Mouse (Mus musculus) cerebellum, adult 2 months (tissue): ENCODE measurements around the gene Evl. TPM values are rescaled to one million over a fixed set of nuclear protein-coding genes. Genes with fewer than 3 reads are reported as not detected.

Experiments
- DNase-seq, 2 experiments: peaks; one replicate each; pipeline ENCODE4 v3.0.0; 2021
- H3K27ac ChIP-seq: fragments of 200-500 bp; 2 replicates; pipeline ENCODE4 v1.5.1; 2012; ENCODE audit warnings: low read length, control low read depth, inconsistent platforms; ENCODE audit not compliant: insufficient read depth
- H3K27me3 ChIP-seq: fragments of 200-500 bp; 2 replicates; pipeline ENCODE4 v1.6.1; 2012; ENCODE audit warnings: inconsistent platforms, mild to moderate bottlenecking, low read length, moderate library complexity; ENCODE audit not compliant: control insufficient read depth, insufficient read depth
- H3K4me1 ChIP-seq: fragments of 200-500 bp; 2 replicates; pipeline ENCODE4 v1.6.1; 2011; ENCODE audit warnings: low read length; ENCODE audit not compliant: control insufficient read depth, insufficient read depth
- H3K4me3 ChIP-seq: fragments of 200-500 bp; replicated peaks from 2 replicates; pipeline ENCODE3; 2011; ENCODE audit warnings: mild to moderate bottlenecking, low read depth, low read length, control low read depth; ENCODE audit not compliant: insufficient read depth
- CTCF ChIP-seq: fragments of 200-500 bp; IDR thresholded peaks from 2 replicates; pipeline ENCODE4 v1.5.1; 2011; ENCODE audit warnings: low read depth, mild to moderate bottlenecking, control low read depth, low read length, moderate library complexity, borderline replicate concordance; ENCODE audit not compliant: insufficient read depth
- POLR2A ChIP-seq: fragments of 200-500 bp; IDR thresholded peaks from 2 replicates; pipeline ENCODE4 v1.6.1; 2011; ENCODE audit warnings: low read length, control low read depth, borderline replicate concordance; ENCODE audit not compliant: insufficient read depth
- WGBS: fragments of 180-500 bp; shearing (Covaris S2); methylation state at CpG from one replicate; pipeline ENCODE4 v1.1.7; 2018; 5-methylcytosine and 5-hydroxymethylcytosine counted together
- polyA plus RNA-seq: library from polyadenylated mRNA; depleted of rRNA; stranded (reverse); fragments of >200 nt; gene quantifications from 2 replicates; pipeline ENCODE4 v1.2.3, GENCODE M21; 2012

Gene Evl
- polyA plus RNA-seq, 1 experiment = 118 TPM

DNA sequence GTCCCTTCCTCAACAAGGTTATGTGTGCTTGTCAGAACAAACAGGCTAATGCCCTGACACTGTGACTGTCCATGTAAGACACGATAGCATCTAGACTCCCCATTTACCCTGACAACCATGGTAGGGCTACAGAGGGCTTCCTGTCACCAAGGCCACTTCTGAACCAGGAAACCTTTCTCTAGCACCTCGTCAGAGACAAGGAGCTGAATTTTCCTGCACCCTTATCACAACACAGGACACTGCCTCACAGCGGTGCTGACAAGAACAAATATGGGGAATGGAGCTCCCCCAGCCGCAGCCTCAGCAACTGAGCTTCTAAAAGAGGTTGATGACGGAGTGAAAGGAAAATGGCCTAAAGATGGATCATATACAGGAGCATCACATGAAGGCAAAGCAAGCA, 82.9 kb downstream of the Evl start:
- TF ChIP-seq CTCF (no peak), POLR2A (no peak)
- WGBS = 93% methylated on average over 5 of the region's 5 CpGs
- no peaks in the 10 kb centered on the region for H3K27me3 ChIP-seq

DNA sequence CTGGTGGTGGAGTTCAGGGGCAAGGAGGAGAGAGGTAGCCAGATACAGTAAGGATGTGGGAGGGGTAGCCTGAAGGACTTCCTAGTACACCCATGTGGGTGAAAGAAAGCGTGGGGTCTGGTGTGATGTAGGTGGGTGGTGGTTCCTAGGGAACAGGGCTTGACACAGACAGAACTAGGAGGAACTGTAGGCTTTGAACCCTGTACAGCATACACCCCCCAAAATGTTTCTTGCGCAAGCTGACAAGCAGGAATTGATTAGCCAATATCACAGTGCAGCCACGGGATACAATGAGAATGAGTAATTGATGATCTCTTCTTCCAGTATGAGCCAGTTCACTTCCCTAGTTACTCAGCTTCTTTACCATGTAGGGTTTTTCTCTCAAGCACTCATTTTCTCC, 84.6 kb downstream of the Evl start:
- WGBS = 98% methylated on average over 3 of the region's 3 CpGs
- Histone ChIP-seq H3K27me3 (no peaks in the 10 kb centered on the region), H3K4me1 (no peaks in the 10 kb centered on the region), H3K4me3 (no peak overlapping the region), H3K27ac (no peak overlapping the region)
- TF ChIP-seq POLR2A (no peak), CTCF (no peak)
- DNase-seq = no peak

More for the DNA sequence above, 82.9 kb downstream of the Evl start:
- Histone ChIP-seq H3K27ac (no peak overlapping the region), H3K4me3 (no peak overlapping the region), H3K4me1 (no peaks in the 10 kb centered on the region)
- DNase-seq = no peak

DNA sequence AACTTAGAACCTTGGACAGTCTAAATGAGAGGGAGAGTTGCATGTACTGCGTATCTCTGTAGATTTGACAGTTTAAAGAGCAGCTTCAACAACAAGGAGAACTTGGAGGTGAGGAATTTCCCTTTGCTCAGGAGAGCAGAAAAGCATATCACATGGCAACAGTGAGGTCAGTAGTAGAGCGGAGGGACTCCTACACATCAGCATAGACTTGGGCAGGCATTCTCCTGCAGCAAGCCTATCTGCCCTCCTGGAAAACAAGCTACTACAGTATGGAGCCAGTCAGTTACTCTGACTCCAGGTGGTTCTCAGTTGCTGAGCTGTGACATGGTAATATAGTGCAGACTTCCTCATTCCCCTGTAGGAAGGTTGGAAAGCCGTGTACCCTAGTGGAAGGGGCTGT, 87.5 kb downstream of the Evl start:
- no peak for DNase-seq
- TF ChIP-seq POLR2A = no peak
- TF ChIP-seq CTCF = no peak
- H3K4me3 ChIP-seq = no peak overlapping the region
- no peaks in the 10 kb centered on the region for H3K4me1 ChIP-seq
- WGBS = 98% methylated on average over 3 of the region's 3 CpGs
- no peak overlapping the region for H3K27ac ChIP-seq
- no peaks in the 10 kb centered on the region for H3K27me3 ChIP-seq

DNA sequence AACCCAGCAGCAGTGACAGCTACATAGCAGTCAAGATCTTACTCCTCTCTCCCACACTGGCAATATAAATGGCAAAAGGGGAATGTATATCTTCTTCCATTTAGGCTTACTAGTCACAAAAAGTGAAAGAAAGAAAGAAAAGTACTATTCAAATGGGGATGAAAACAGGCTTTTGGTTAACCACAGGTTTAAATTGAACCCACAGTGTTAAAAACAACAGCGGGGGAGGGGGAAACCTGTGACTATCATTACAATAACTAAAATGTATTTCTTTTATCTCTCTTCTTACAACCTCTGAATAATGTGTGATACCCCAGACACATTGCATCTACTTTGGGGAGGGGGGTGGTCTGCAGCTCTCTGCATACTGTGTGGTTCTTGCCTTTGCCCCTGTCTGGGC, 91.7 kb downstream of the Evl start:
- no peaks in the 10 kb centered on the region for H3K27me3 ChIP-seq
- no peak overlapping the region for H3K27ac ChIP-seq
- 100% methylated on average over 1 of the region's 1 CpGs for WGBS
- no peak for TF ChIP-seq CTCF
- TF ChIP-seq POLR2A = no peak
- H3K4me3 ChIP-seq = no peak overlapping the region
- DNase-seq = no peak
- H3K4me1 ChIP-seq = no peaks in the 10 kb centered on the region

DNA sequence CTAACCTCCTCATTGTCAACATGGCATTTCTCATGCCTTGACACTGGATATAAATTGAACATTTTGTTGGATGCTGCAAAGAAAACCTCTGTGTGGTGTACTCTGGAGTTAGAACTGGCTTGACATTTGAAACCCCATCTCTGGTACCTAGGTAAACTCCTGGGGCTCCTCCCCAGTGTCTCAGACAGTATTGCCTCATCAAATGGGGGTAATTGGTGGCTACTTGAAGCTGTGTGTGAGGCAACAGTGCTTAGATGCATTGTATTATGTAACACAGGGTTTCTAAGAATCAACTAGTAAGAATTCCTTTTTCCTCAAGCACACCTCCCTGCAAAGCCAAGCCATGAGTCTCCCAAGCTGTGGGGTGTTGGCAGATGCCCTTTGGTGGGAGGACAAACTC, 93.3 kb downstream of the Evl start:
- H3K4me1 ChIP-seq = no peaks in the 10 kb centered on the region
- no peaks in the 10 kb centered on the region for H3K27me3 ChIP-seq
- no peak for DNase-seq
- no peak for TF ChIP-seq POLR2A
- no peak for TF ChIP-seq CTCF
- no peak overlapping the region for H3K4me3 ChIP-seq
- no peak overlapping the region for H3K27ac ChIP-seq

DNA sequence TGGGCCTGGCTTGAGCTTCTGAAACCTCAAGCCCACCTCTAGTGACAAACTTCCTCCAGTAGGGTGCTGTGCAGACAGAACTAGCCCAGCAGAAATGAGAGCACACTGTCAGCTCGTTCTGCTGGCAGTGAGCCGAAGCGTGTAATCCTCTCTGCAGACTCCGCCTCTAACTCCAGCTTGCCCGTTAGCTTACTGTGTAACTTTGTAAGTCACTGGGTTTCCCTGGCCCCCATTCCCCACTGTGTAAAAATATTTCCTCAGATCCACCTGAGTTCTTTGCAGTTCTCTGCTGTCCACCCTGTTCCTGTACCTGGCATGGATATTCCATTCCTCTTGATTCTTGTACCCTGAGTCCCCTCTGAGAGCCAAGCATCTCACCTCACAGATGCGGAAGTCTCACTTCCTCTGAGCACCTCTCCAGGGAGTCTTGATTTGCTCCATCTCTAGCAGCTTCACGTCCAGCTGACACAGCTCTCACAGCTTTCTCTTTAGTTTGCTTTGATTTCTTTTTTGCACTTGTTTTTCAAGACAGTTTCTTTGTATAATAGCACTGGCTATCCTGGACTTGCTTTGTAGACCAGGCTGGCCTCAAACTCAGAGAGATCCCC, 96.6 kb downstream of the Evl start:
- no peak overlapping the region for H3K27ac ChIP-seq
- TF ChIP-seq POLR2A = no peak
- no peak for TF ChIP-seq CTCF
- no peaks in the 10 kb centered on the region for H3K4me1 ChIP-seq
- no peaks in the 10 kb centered on the region for H3K27me3 ChIP-seq
- peak in 1 of 2 experiments; percentile 20 for DNase-seq
- 35% methylated on average over 7 of the region's 7 CpGs for WGBS
- no peak overlapping the region for H3K4me3 ChIP-seq

DNA sequence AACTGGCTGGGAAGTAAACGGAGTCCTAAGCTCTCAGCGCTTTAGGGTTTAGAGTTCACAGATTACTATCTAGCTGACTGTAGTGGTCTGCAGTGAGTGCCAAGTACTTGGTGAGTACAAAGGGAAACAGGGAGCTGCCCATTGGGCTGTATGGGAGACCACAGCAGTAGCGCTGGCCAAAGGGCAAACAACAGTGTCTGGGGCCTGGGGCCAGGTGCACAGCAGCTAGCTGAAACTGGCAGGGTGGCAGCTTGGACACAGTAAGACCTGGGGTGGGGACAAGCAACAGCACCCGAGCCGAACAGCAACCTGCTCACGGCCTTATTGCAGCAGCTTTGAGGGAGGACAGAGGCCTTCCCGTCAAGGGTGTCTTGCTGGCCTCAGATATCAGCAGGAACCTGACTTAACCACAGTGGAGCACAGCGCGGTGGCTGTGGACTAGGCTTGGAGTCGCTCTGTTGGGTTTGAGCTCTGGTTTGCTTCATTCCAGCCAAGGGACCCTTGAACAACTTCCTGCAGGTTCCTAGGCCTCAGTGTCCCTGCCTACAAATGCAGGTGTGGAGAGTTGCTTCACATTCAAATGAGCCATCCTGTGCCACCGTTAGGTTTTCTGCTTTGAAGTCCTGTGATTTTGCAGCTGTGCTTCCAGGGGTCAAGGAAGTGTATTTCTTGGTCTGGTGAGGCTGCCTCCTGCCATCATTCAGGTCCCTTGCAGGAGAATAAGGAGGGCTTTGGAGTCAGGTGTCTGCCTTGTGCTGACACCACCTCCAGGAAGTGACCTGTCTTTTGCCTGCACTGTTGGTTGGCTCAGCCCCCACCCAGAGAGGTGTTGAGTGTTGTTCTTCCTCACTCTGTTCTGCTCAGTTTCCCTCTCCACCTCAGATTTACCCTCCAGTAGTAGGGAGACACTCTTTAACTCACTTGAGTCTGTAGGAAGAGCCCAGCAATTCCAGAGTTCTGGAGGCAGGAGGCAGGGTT, 99.1 kb downstream of the Evl start:
- no peak for DNase-seq
- WGBS = 78% methylated on average over 11 of the region's 11 CpGs
- Histone ChIP-seq H3K4me3 (no peak overlapping the region), H3K27me3 (no peaks in the 10 kb centered on the region), H3K27ac (no peak overlapping the region), H3K4me1 (no peaks in the 10 kb centered on the region; the same call in 1 of the 2 replicates)
- TF ChIP-seq POLR2A = no peak
- no peak for TF ChIP-seq CTCF

DNA sequence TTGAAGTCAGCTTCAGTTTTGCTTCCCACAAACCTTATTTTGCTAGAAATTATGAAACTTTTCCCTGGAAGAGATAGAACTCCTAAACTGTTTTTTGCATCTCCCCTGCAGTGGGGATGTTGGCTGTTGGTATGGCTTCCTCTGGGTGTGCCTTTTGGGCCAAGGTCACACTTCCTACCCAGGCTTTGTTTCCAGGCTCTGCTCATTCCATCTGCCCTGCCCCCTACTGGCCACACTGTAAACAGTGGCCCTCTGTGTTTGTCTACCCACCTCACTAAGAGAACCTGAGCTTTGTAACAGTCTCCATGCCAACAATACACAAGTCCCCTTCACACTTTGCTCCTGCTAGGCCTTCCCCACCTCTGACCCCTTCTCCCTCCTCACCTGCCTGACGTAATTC, 102.8 kb downstream of the Evl start:
- DNase-seq = peak; percentile 23 to 37
- TF ChIP-seq CTCF (peak; percentile 58; the same call in 1 of the 2 replicates), POLR2A (no peak)
- no peak overlapping the region for H3K27ac ChIP-seq
- no peaks in the 10 kb centered on the region; the same call in 1 of the 2 replicates for H3K4me1 ChIP-seq
- 93% methylated on average over 1 of the region's 1 CpGs for WGBS
- H3K4me3 ChIP-seq = no peak overlapping the region
- no peaks in the 10 kb centered on the region for H3K27me3 ChIP-seq
